7 mouse cellular contexts compared by ENCODE assay signal in genomic region chr10:82858032-82858680, GRCm38 (mm10). TPM values are rescaled to one million over a fixed set of nuclear protein-coding genes. Genes with fewer than 3 reads are reported as not detected.
A peak's percentile ranks its signal among the peaks of the same experiment; 100 is the strongest.
DNase-seq lines count a peak whose midpoint lies in the region; ATAC-seq and TF ChIP-seq lines count a peak whose summit lies in the region.

No protein-coding gene starts in this region.

- no peak for ATAC-seq in kidney, embryonic 16.5 days (ENCODE audit: low FRiP score, low TSS enrichment)
- no peak for ATAC-seq in midbrain, embryonic 15.5 days (replicated peaks)
- ATAC-seq in megakaryocyte progenitor cell, adult 5-6 weeks (replicated peaks; ENCODE audit: poor library complexity): no peak

- peak; percentile 25 for DNase-seq in lung, adult 2 months
- DNase-seq in lung, postnatal 4 days: no peak
- no peak for DNase-seq in forebrain, embryonic 10.5 days (ENCODE audit: extremely low spot score, low spot score)
- DNase-seq in ovary, adult 18-20 months (ENCODE audit: low spot score): no peak

- WGBS in lung, adult 2 months: 54% methylated on average over 10 of the region's 10 CpGs
- 50% methylated on average over 10 of the region's 10 CpGs for WGBS in forebrain, embryonic 10.5 days
- 60% methylated on average over 10 of the region's 10 CpGs for WGBS in kidney, embryonic 16.5 days
- 59% methylated on average over 10 of the region's 10 CpGs for WGBS in midbrain, embryonic 15.5 days

- H3K4me1 ChIP-seq in lung, adult 2 months (ENCODE audit: control insufficient read depth, insufficient read depth, low read length): peaks cover 5% of the 10 kb centered on the region; the same call in 1 of the 2 replicates
- H3K4me1 ChIP-seq in forebrain, embryonic 10.5 days: peaks cover 47% of the 10 kb centered on the region
- H3K4me1 ChIP-seq in kidney, embryonic 16.5 days (ENCODE audit: insufficient read depth, low read length): peaks cover 25% of the 10 kb centered on the region
- peaks cover 20% of the 10 kb centered on the region for H3K4me1 ChIP-seq in midbrain, embryonic 15.5 days

- no peak for TF ChIP-seq POLR2A in lung, adult 2 months (IDR thresholded peaks at IDR 0.05; ENCODE audit: borderline replicate concordance, extremely low read depth, low read depth, low read length)

- H3K27ac ChIP-seq in forebrain, embryonic 10.5 days: peak overlapping the region; percentile 97
- peak overlapping the region; percentile 97 for H3K27ac ChIP-seq in kidney, embryonic 16.5 days (ENCODE audit: low read length)
- H3K27ac ChIP-seq in midbrain, embryonic 15.5 days: no peak overlapping the region

- H3K9me3 ChIP-seq in forebrain, embryonic 10.5 days: no peaks in the 10 kb centered on the region
- H3K9me3 ChIP-seq in kidney, embryonic 16.5 days (ENCODE audit: low read length): no peaks in the 10 kb centered on the region
- H3K9me3 ChIP-seq in midbrain, embryonic 15.5 days: no peaks in the 10 kb centered on the region

- H3K27me3 ChIP-seq in forebrain, embryonic 10.5 days (ENCODE audit: poor library complexity, severe bottlenecking): no peaks in the 10 kb centered on the region
- H3K27me3 ChIP-seq in kidney, embryonic 16.5 days (ENCODE audit: insufficient read depth, low read length): no peaks in the 10 kb centered on the region
- no peaks in the 10 kb centered on the region for H3K27me3 ChIP-seq in midbrain, embryonic 15.5 days (replicated peaks)

- TF ChIP-seq CTCF in lung, adult 2 months (IDR thresholded peaks at IDR 0.05; ENCODE audit: insufficient read depth, low read length): no peak

- H3K4me2 ChIP-seq in kidney, embryonic 16.5 days (replicated peaks; ENCODE audit: low read depth, low read length): peak overlapping the region; percentile 62
- peak overlapping the region; percentile 79 for H3K4me2 ChIP-seq in midbrain, embryonic 15.5 days

- H3K4me3 ChIP-seq in lung, adult 2 months (replicated peaks; ENCODE audit: extremely low read depth, low read depth, low read length): peak overlapping the region; percentile 65
- peak overlapping the region; percentile 86 for H3K4me3 ChIP-seq in forebrain, embryonic 10.5 days
- H3K4me3 ChIP-seq in kidney, embryonic 16.5 days (ENCODE audit: low read length): peak overlapping the region; percentile 87
- peak overlapping the region; percentile 93 for H3K4me3 ChIP-seq in midbrain, embryonic 15.5 days

- peaks cover 13% of the 10 kb centered on the region for H3K36me3 ChIP-seq in forebrain, embryonic 10.5 days (replicated peaks)
- H3K36me3 ChIP-seq in kidney, embryonic 16.5 days (ENCODE audit: insufficient read depth, low read length): no peaks in the 10 kb centered on the region
- H3K36me3 ChIP-seq in midbrain, embryonic 15.5 days (replicated peaks): no peaks in the 10 kb centered on the region

- H3K9ac ChIP-seq in kidney, embryonic 16.5 days (replicated peaks; ENCODE audit: low read length): peak overlapping the region; percentile 86
- H3K9ac ChIP-seq in midbrain, embryonic 15.5 days: no peak overlapping the region

RNA-seq across cellular contexts. Expression of gene Eid3, which starts 8.3 kb away (rescaled TPM):
- polyA plus RNA-seq in lung, adult 2 months (2012; rRNA removed): 0.28 and 0.37 TPM in 2 replicates
- polyA plus RNA-seq in forebrain, embryonic 10.5 days (2016; fragmentation: Nextera tagmentation; extraction: Ambion mirVana): 0.57 and 0.66 TPM in 2 replicates
- polyA plus RNA-seq in kidney, embryonic 16.5 days (2015; fragmentation: Nextera tagmentation; extraction: Ambion mirVana): 0.16 and 0.40 TPM in 2 replicates
- 0.43 and 0.74 TPM in 2 replicates for polyA plus RNA-seq in midbrain, embryonic 15.5 days (2015; fragmentation: Nextera tagmentation; extraction: Ambion mirVana)
- total RNA-seq in megakaryocyte progenitor cell, adult 5-6 weeks (2015): 3.0 and 3.6 TPM in 2 replicates
- total RNA-seq in megakaryocyte progenitor cell, adult 5-6 weeks (2017): 3.1 and 4.7 TPM in 2 replicates

RNA-seq across cellular contexts. Expression of gene Txnrd1, which starts 24.4 kb away (rescaled TPM):
- polyA plus RNA-seq in lung, adult 2 months (2012; rRNA removed): 25.5 and 35.6 TPM in 2 replicates
- 196 and 200 TPM in 2 replicates for polyA plus RNA-seq in forebrain, embryonic 10.5 days (2016; fragmentation: Nextera tagmentation; extraction: Ambion mirVana)
- polyA plus RNA-seq in kidney, embryonic 16.5 days (2015; fragmentation: Nextera tagmentation; extraction: Ambion mirVana): 112 and 113 TPM in 2 replicates
- polyA plus RNA-seq in midbrain, embryonic 15.5 days (2015; fragmentation: Nextera tagmentation; extraction: Ambion mirVana): 113 and 120 TPM in 2 replicates
- total RNA-seq in megakaryocyte progenitor cell, adult 5-6 weeks (2015): 50.6 and 56.6 TPM in 2 replicates
- total RNA-seq in megakaryocyte progenitor cell, adult 5-6 weeks (2017): 96.0 and 102 TPM in 2 replicates
